Comparison of ENCODE assay signal across 12 mouse cellular contexts in the genomic region with DNA sequence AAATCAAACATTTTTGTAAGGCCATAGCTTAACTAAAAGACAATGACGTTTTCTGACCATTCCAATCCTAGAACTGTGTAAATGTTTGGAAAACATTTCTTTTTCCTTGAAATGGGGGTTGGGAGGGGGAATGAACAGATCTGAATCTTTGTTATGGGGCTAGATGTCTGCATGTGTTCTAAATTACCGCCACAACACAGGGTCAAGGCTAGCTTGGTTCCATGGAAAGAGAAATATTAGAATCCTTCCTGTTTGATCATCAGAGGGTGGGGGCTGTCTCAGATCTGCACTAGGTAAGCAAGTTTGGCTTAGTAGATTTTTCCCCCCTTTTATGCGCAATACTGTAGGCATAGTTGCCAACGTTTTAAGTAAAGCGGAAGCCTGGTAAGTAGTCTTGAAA.
DNase-seq lines count a peak whose midpoint lies in the region; ATAC-seq and TF ChIP-seq lines count a peak whose summit lies in the region.
"Had no signal": no experiment of that assay in that cellular context is flagged by ENCODE, and none has a peak within 500 bp of the region (broad histone marks: within the 10 kb centered on the region; RNA-seq: fewer than 3 reads in every experiment).

No protein-coding gene starts in this region.

- 53% methylated on average over 5 of the region's 5 CpGs for WGBS in heart, postnatal 0 days
- WGBS in liver, postnatal 0 days (ENCODE audit: insufficient replicate concordance) = 51% methylated on average over 5 of the region's 5 CpGs
- WGBS in embryonic facial prominence, embryonic 10.5 days = 30% methylated on average over 5 of the region's 5 CpGs
- 13% methylated on average over 5 of the region's 5 CpGs for WGBS in embryonic facial prominence, embryonic 13.5 days

- H3K9me3 ChIP-seq in heart, postnatal 0 days (replicated peaks; ENCODE audit: control insufficient read depth, low read length) = no peaks in the 10 kb centered on the region
- no peaks in the 10 kb centered on the region for H3K9me3 ChIP-seq in liver, postnatal 0 days (ENCODE audit: low read length)
- no peaks in the 10 kb centered on the region for H3K9me3 ChIP-seq in embryonic facial prominence, embryonic 10.5 days
- H3K9me3 ChIP-seq in embryonic facial prominence, embryonic 13.5 days = no peaks in the 10 kb centered on the region
- H3K9me3 ChIP-seq: midbrain, embryonic 12.5 days had no signal

- intact Hi-C loops in heart, postnatal 10 days (cut with DNase I) = no loop called here

- H3K4me2 ChIP-seq in heart, postnatal 0 days (ENCODE audit: low read depth, low read length) = 0 out of 2 replicates have a peak overlapping the region, but pooled peaks have one; percentile 91
- H3K4me2 ChIP-seq in liver, postnatal 0 days (ENCODE audit: low read depth, low read length) = peak overlapping the region; percentile 81
- H3K4me2 ChIP-seq in embryonic facial prominence, embryonic 13.5 days = peak overlapping the region; percentile 88

- H3K27ac ChIP-seq in heart, postnatal 0 days (ENCODE audit: low read depth) = no peak overlapping the region
- H3K27ac ChIP-seq in liver, postnatal 0 days (ENCODE audit: low read depth) = peak overlapping the region; percentile 91
- no peak overlapping the region for H3K27ac ChIP-seq in embryonic facial prominence, embryonic 10.5 days (replicated peaks)
- H3K27ac ChIP-seq in embryonic facial prominence, embryonic 13.5 days = no peak overlapping the region; the same call in 1 of the 2 replicates

- peaks cover 5% of the 10 kb centered on the region for H3K4me1 ChIP-seq in heart, postnatal 0 days (ENCODE audit: control insufficient read depth, insufficient read depth)
- H3K4me1 ChIP-seq in liver, postnatal 0 days (ENCODE audit: insufficient read depth) = 0 out of 2 replicates have a peak, but pooled peaks cover 7% of the 10 kb centered on the region
- H3K4me1 ChIP-seq in embryonic facial prominence, embryonic 10.5 days = peaks cover 52% of the 10 kb centered on the region
- H3K4me1 ChIP-seq in embryonic facial prominence, embryonic 13.5 days = peaks cover 46% of the 10 kb centered on the region

- no peaks in the 10 kb centered on the region for H3K27me3 ChIP-seq in heart, postnatal 0 days (ENCODE audit: control insufficient read depth, insufficient read depth, low read length)
- peaks cover 22% of the 10 kb centered on the region for H3K27me3 ChIP-seq in liver, postnatal 0 days (ENCODE audit: insufficient read depth, low read length)
- H3K27me3 ChIP-seq in embryonic facial prominence, embryonic 10.5 days (replicated peaks; ENCODE audit: low read depth, poor library complexity, severe bottlenecking) = peaks cover 33% of the 10 kb centered on the region
- peaks cover 8% of the 10 kb centered on the region for H3K27me3 ChIP-seq in embryonic facial prominence, embryonic 13.5 days

- H3K4me3 ChIP-seq in heart, postnatal 0 days (ENCODE audit: low read depth, low read length) = no peak overlapping the region
- no peak overlapping the region for H3K4me3 ChIP-seq in liver, postnatal 0 days (ENCODE audit: low read depth, low read length)
- peak overlapping the region; percentile 83 for H3K4me3 ChIP-seq in embryonic facial prominence, embryonic 10.5 days
- H3K4me3 ChIP-seq in embryonic facial prominence, embryonic 13.5 days = no peak overlapping the region

- DNase-seq in heart, postnatal 0 days (ENCODE audit: low spot score) = no peak
- DNase-seq in heart, postnatal 10 days = no peak
- no peak for DNase-seq in liver, postnatal 0 days
- no peak for DNase-seq in liver
- DNase-seq in embryonic facial prominence, embryonic 10.5 days (ENCODE audit: low spot score) = peak; percentile 25
- DNase-seq in cerebellum, adult 11 months = no peak
- DNase-seq: cerebellum, adult 11-12 months; kidney, adult 9 months; right cerebral cortex, postnatal 4 days; thymus, adult 2 months had no signal

- no peak for TF ChIP-seq CTCF in heart, postnatal 0 days (IDR thresholded peaks at IDR 0.05; ENCODE audit: low read depth)
- no peak for TF ChIP-seq CTCF in liver, postnatal 0 days (IDR thresholded peaks at IDR 0.05; ENCODE audit: low read depth)

- TF ChIP-seq EP300 in heart, postnatal 0 days (IDR thresholded peaks at IDR 0.05; ENCODE audit: low read depth) = no peak
- TF ChIP-seq EP300 in liver, postnatal 0 days (IDR thresholded peaks at IDR 0.05; ENCODE audit: low read depth) = no peak

- ATAC-seq in heart, postnatal 0 days (ENCODE audit: insufficient read depth, low read depth) = no peak
- no peak for ATAC-seq in liver, postnatal 0 days
- no peak for ATAC-seq in embryonic facial prominence, embryonic 13.5 days (ENCODE audit: insufficient number of reproducible peaks, insufficient read depth, low FRiP score, low TSS enrichment, low read depth)

- no peaks in the 10 kb centered on the region for H3K36me3 ChIP-seq in heart, postnatal 0 days (replicated peaks; ENCODE audit: control insufficient read depth, insufficient read depth, low read length)
- H3K36me3 ChIP-seq in liver, postnatal 0 days (replicated peaks; ENCODE audit: insufficient read depth, low read length) = no peaks in the 10 kb centered on the region
- no peaks in the 10 kb centered on the region for H3K36me3 ChIP-seq in embryonic facial prominence, embryonic 10.5 days (replicated peaks)
- no peaks in the 10 kb centered on the region for H3K36me3 ChIP-seq in embryonic facial prominence, embryonic 13.5 days
- H3K36me3 ChIP-seq: midbrain, embryonic 12.5 days had no signal

- H3K9ac ChIP-seq in heart, postnatal 0 days (replicated peaks; ENCODE audit: low read depth, low read length) = no peak overlapping the region
- H3K9ac ChIP-seq in liver, postnatal 0 days (replicated peaks) = no peak overlapping the region; the same call in 1 of the 2 replicates
- H3K9ac ChIP-seq in embryonic facial prominence, embryonic 13.5 days = no peak overlapping the region
